Mouse (Mus musculus): ENCODE measurements around the gene Wasf1. TPM values are rescaled to one million over a fixed set of nuclear protein-coding genes. Genes with fewer than 3 reads are reported as not detected.

Wasf1 gene
- polyA plus RNA-seq, 1 experiment: 0.36 TPM

GRCm38 (mm10) chr10:40964546-40964945 lies 81.3 kb downstream of the Wasf1 start:
- DNase-seq (ENCODE audit: low read depth in 1 of 2, low spot score in 2 of 2): no peak
- WGBS: 77% methylated on average over 4 of the region's 4 CpGs
- no peaks in the 10 kb centered on the region for H3K4me1 ChIP-seq (ENCODE audit: control insufficient read depth, insufficient read depth, insufficient read length)
- no peaks in the 10 kb centered on the region for H3K36me3 ChIP-seq (ENCODE audit: control insufficient read depth, insufficient read depth, low read length)
- H3K27ac ChIP-seq (ENCODE audit: insufficient read depth, low read length): no peak overlapping the region
- no peak overlapping the region for H3K4me3 ChIP-seq (ENCODE audit: extremely low read depth, insufficient read depth, insufficient read length)
- H3K27me3 ChIP-seq (ENCODE audit: control insufficient read depth, insufficient read depth, low read length): no peaks in the 10 kb centered on the region
- no peak for TF ChIP-seq CTCF (IDR thresholded peaks at IDR 0.05; ENCODE audit: extremely low read depth, insufficient read depth, insufficient read length, insufficient replicate concordance)
- no peak for TF ChIP-seq POLR2A (IDR thresholded peaks at IDR 0.05; ENCODE audit: low read depth, low read length)

GRCm38 (mm10) chr10:40968551-40968950 lies 85.3 kb downstream of the Wasf1 start:
- TF ChIP-seq POLR2A (IDR thresholded peaks at IDR 0.05; ENCODE audit: low read depth, low read length): no peak
- no peak for TF ChIP-seq CTCF (IDR thresholded peaks at IDR 0.05; ENCODE audit: extremely low read depth, insufficient read depth, insufficient read length, insufficient replicate concordance)
- no peaks in the 10 kb centered on the region for H3K36me3 ChIP-seq (ENCODE audit: control insufficient read depth, insufficient read depth, low read length)
- WGBS: 56% methylated on average over 8 of the region's 8 CpGs

GRCm38 (mm10) chr10:40969372-40970033 lies 86.2 kb downstream of the Wasf1 start:
- TF ChIP-seq CTCF (IDR thresholded peaks at IDR 0.05; ENCODE audit: extremely low read depth, insufficient read depth, insufficient read length, insufficient replicate concordance) (no peak), POLR2A (IDR thresholded peaks at IDR 0.05; ENCODE audit: low read depth, low read length) (no peak)
- Histone ChIP-seq H3K27ac (ENCODE audit: insufficient read depth, low read length) (no peak overlapping the region), H3K36me3 (ENCODE audit: control insufficient read depth, insufficient read depth, low read length) (no peaks in the 10 kb centered on the region), H3K27me3 (ENCODE audit: control insufficient read depth, insufficient read depth, low read length) (no peaks in the 10 kb centered on the region), H3K4me1 (ENCODE audit: control insufficient read depth, insufficient read depth, insufficient read length) (no peaks in the 10 kb centered on the region), H3K4me3 (ENCODE audit: extremely low read depth, insufficient read depth, insufficient read length) (no peak overlapping the region)
- WGBS: 6% methylated on average over 16 of the region's 16 CpGs
- DNase-seq (ENCODE audit: low read depth in 1 of 2, low spot score in 2 of 2): no peak

More at GRCm38 (mm10) chr10:40968551-40968950, 85.3 kb downstream of the Wasf1 start:
- Histone ChIP-seq H3K4me3 (ENCODE audit: extremely low read depth, insufficient read depth, insufficient read length) (no peak overlapping the region), H3K4me1 (ENCODE audit: control insufficient read depth, insufficient read depth, insufficient read length) (no peaks in the 10 kb centered on the region), H3K27ac (ENCODE audit: insufficient read depth, low read length) (no peak overlapping the region), H3K27me3 (ENCODE audit: control insufficient read depth, insufficient read depth, low read length) (no peaks in the 10 kb centered on the region)
- DNase-seq (ENCODE audit: low read depth in 1 of 2, low spot score in 2 of 2): no peak

- DNase-seq (ENCODE audit: low read depth in 1 of 2, low spot score in 2 of 2): no peak
- no peak overlapping the region for H3K27ac ChIP-seq (ENCODE audit: insufficient read depth, low read length)
- WGBS: 90% methylated on average over 12 of the region's 12 CpGs
- H3K36me3 ChIP-seq (ENCODE audit: control insufficient read depth, insufficient read depth, low read length): no peaks in the 10 kb centered on the region
- no peaks in the 10 kb centered on the region for H3K4me1 ChIP-seq (ENCODE audit: control insufficient read depth, insufficient read depth, insufficient read length)
- H3K27me3 ChIP-seq (ENCODE audit: control insufficient read depth, insufficient read depth, low read length): no peaks in the 10 kb centered on the region
- TF ChIP-seq POLR2A (IDR thresholded peaks at IDR 0.05; ENCODE audit: low read depth, low read length) (no peak), CTCF (IDR thresholded peaks at IDR 0.05; ENCODE audit: extremely low read depth, insufficient read depth, insufficient read length, insufficient replicate concordance) (no peak)
- H3K4me3 ChIP-seq (ENCODE audit: extremely low read depth, insufficient read depth, insufficient read length): no peak overlapping the region
These were observed 87.4 kb downstream of the Wasf1 start for GRCm38 (mm10) chr10:40970601-40971245.

GRCm38 (mm10) chr10:40971256-40971655 lies 88.0 kb downstream of the Wasf1 start:
- no peaks in the 10 kb centered on the region for H3K36me3 ChIP-seq (ENCODE audit: control insufficient read depth, insufficient read depth, low read length)
- no peak for DNase-seq (ENCODE audit: low read depth in 1 of 2, low spot score in 2 of 2)
- no peaks in the 10 kb centered on the region for H3K4me1 ChIP-seq (ENCODE audit: control insufficient read depth, insufficient read depth, insufficient read length)
- 80% methylated on average over 5 of the region's 5 CpGs for WGBS
- no peaks in the 10 kb centered on the region for H3K27me3 ChIP-seq (ENCODE audit: control insufficient read depth, insufficient read depth, low read length)
- TF ChIP-seq POLR2A (IDR thresholded peaks at IDR 0.05; ENCODE audit: low read depth, low read length): no peak
- TF ChIP-seq CTCF (IDR thresholded peaks at IDR 0.05; ENCODE audit: extremely low read depth, insufficient read depth, insufficient read length, insufficient replicate concordance): no peak
- no peak overlapping the region for H3K27ac ChIP-seq (ENCODE audit: insufficient read depth, low read length)
- H3K4me3 ChIP-seq (ENCODE audit: extremely low read depth, insufficient read depth, insufficient read length): no peak overlapping the region

GRCm38 (mm10) chr10:40983761-40984160 lies 100.5 kb downstream of the Wasf1 start:
- TF ChIP-seq POLR2A (IDR thresholded peaks at IDR 0.05; ENCODE audit: low read depth, low read length) (no peak), CTCF (IDR thresholded peaks at IDR 0.05; ENCODE audit: extremely low read depth, insufficient read depth, insufficient read length, insufficient replicate concordance) (no peak)
- H3K36me3 ChIP-seq (ENCODE audit: control insufficient read depth, insufficient read depth, low read length): no peaks in the 10 kb centered on the region

GRCm38 (mm10) chr10:40984600-40984999 lies 101.3 kb downstream of the Wasf1 start:
- Histone ChIP-seq H3K4me3 (ENCODE audit: extremely low read depth, insufficient read depth, insufficient read length) (no peak overlapping the region), H3K27me3 (ENCODE audit: control insufficient read depth, insufficient read depth, low read length) (no peaks in the 10 kb centered on the region), H3K27ac (ENCODE audit: insufficient read depth, low read length) (no peak overlapping the region), H3K4me1 (ENCODE audit: control insufficient read depth, insufficient read depth, insufficient read length) (no peaks in the 10 kb centered on the region; the same call in 1 of the 2 replicates), H3K36me3 (ENCODE audit: control insufficient read depth, insufficient read depth, low read length) (no peaks in the 10 kb centered on the region)
- TF ChIP-seq CTCF (IDR thresholded peaks at IDR 0.05; ENCODE audit: extremely low read depth, insufficient read depth, insufficient read length, insufficient replicate concordance) (no peak), POLR2A (IDR thresholded peaks at IDR 0.05; ENCODE audit: low read depth, low read length) (no peak)
- no peak for DNase-seq (ENCODE audit: low read depth in 1 of 2, low spot score in 2 of 2)
- WGBS: 85% methylated on average over 3 of the region's 3 CpGs

More at GRCm38 (mm10) chr10:40983761-40984160, 100.5 kb downstream of the Wasf1 start:
- no peak overlapping the region for H3K4me3 ChIP-seq (ENCODE audit: extremely low read depth, insufficient read depth, insufficient read length)
- H3K27me3 ChIP-seq (ENCODE audit: control insufficient read depth, insufficient read depth, low read length): no peaks in the 10 kb centered on the region
- no peak for DNase-seq (ENCODE audit: low read depth in 1 of 2, low spot score in 2 of 2)
- no peak overlapping the region for H3K27ac ChIP-seq (ENCODE audit: insufficient read depth, low read length)
- no peaks in the 10 kb centered on the region; the same call in 1 of the 2 replicates for H3K4me1 ChIP-seq (ENCODE audit: control insufficient read depth, insufficient read depth, insufficient read length)
